Mouse (Mus musculus) ES-E14 (cell line): ENCODE measurements around the gene Crip2.

ENCODE experiments used
- CHD2 ChIP-seq: IDR thresholded peaks from 2 replicates; pipeline ENCODE4 v1.6.1; 2014; ENCODE audit warnings: mild to moderate bottlenecking, low read depth, low read length, inconsistent platforms
- HCFC1 ChIP-seq: IDR thresholded peaks from 2 replicates; pipeline ENCODE4 v1.6.1; 2012; ENCODE audit warnings: low read length, inconsistent platforms, borderline replicate concordance; ENCODE audit not compliant: insufficient read depth
- ZC3H11A ChIP-seq: IDR thresholded peaks from 2 replicates; pipeline ENCODE4 v1.6.1; 2012; ENCODE audit warnings: low read depth, mild to moderate bottlenecking, inconsistent platforms, low read length, borderline replicate concordance
- ZNF384 ChIP-seq: IDR thresholded peaks from 2 replicates; pipeline ENCODE4 v1.6.1; 2012; ENCODE audit warnings: low read depth, low read length, inconsistent platforms

GRCm38 (mm10) chr12:113138291-113138690 is 1.7 kb upstream of the Crip2 start:
- TF ChIP-seq ZNF384 = no peak
- no peak for TF ChIP-seq HCFC1
- TF ChIP-seq CHD2 = no peak
- no peak for TF ChIP-seq ZC3H11A
